Mouse (Mus musculus) left cerebral cortex, adult 8-10 months (tissue): ENCODE data around the gene Abcb1b. TPM values are rescaled to one million over a fixed set of nuclear protein-coding genes. Genes with fewer than 3 reads are reported as not detected.
"Not testable (repeated sequence)": the region's sequence is repeated elsewhere in the genome, so short reads cannot be mapped to it uniquely, and the experiment has no call there.

Experiments used
- DNase-seq, 2 experiments: peaks; one replicate each; pipeline ENCODE4 v3.0.0; 2022; ENCODE audit warnings: low spot score in 2 of 2
- total RNA-seq, 4 experiments: library from RNA; stranded (reverse); gene quantifications; 2 replicates each; pipeline ENCODE4 v1.2.4; 2022

Abcb1b gene
- 1 to 10 TPM; 2.3 to 8.7 (median 4.0) TPM for total RNA-seq

- peak; percentile 18 to 21 for DNase-seq
Measured at GRCm38 (mm10) chr5:8797987-8798751, at the start of gene Abcb1b. Abcb1b (plus strand) TSS chr5:8798147.

GRCm38 (mm10) chr5:8772866-8773265 lies 25.1 kb upstream of the Abcb1b start:
- DNase-seq: no peak

GRCm38 (mm10) chr5:8778311-8778710 lies 19.6 kb upstream of the Abcb1b start:
- DNase-seq: no peak

- DNase-seq: no peak
Measured at GRCm38 (mm10) chr5:8778751-8779150, 19.2 kb upstream of the Abcb1b start.

- DNase-seq: no peak
Measured at GRCm38 (mm10) chr5:8792281-8792680, 5.7 kb upstream of the Abcb1b start.

- no peak for DNase-seq
Measured at GRCm38 (mm10) chr5:8798752-8799115, 787 bp downstream of the Abcb1b start.

GRCm38 (mm10) chr5:8805742-8806141 lies 7.8 kb downstream of the Abcb1b start:
- no peak for DNase-seq

GRCm38 (mm10) chr5:8807137-8808004 lies 9.4 kb downstream of the Abcb1b start:
- DNase-seq: no peak

GRCm38 (mm10) chr5:8813872-8814271 lies 15.9 kb downstream of the Abcb1b start:
- no peak for DNase-seq

GRCm38 (mm10) chr5:8819635-8820591 lies 22.0 kb downstream of the Abcb1b start:
- no peak for DNase-seq

GRCm38 (mm10) chr5:8820592-8821104 lies 22.7 kb downstream of the Abcb1b start:
- not testable (repeated sequence) for DNase-seq

GRCm38 (mm10) chr5:8838661-8839438 lies 40.9 kb downstream of the Abcb1b start:
- DNase-seq: no peak

GRCm38 (mm10) chr5:8839651-8840050 lies 41.7 kb downstream of the Abcb1b start:
- no peak for DNase-seq

- peak in 1 of 2 experiments; percentile 9 for DNase-seq
Measured at GRCm38 (mm10) chr5:8840887-8841286, 42.9 kb downstream of the Abcb1b start.

- no peak for DNase-seq
Measured at GRCm38 (mm10) chr5:8842815-8843214, 44.9 kb downstream of the Abcb1b start.

GRCm38 (mm10) chr5:8848607-8849575 lies 50.9 kb downstream of the Abcb1b start:
- not testable (repeated sequence) for DNase-seq

- no peak for DNase-seq
Measured at GRCm38 (mm10) chr5:8850851-8851250, 52.9 kb downstream of the Abcb1b start.

- DNase-seq: no peak
Measured at GRCm38 (mm10) chr5:8857201-8857600, 59.3 kb downstream of the Abcb1b start.

GRCm38 (mm10) chr5:8861811-8862210 lies 63.9 kb downstream of the Abcb1b start:
- DNase-seq: no peak
